Mouse (Mus musculus): ENCODE measurements at regions not wholly inside any gene's neighbourhood (a gene's known extent, or its start where the extent isn't known, plus 50 kb on each side); places are given as distances from the start of the nearest gene placed in this dataset.

- Histone ChIP-seq H3K4me1 (ENCODE audit: insufficient read depth, low read depth, low read length) (no peaks in the 10 kb centered on the region; the same call in 1 of the 2 replicates), H3K36me3 (ENCODE audit: insufficient read depth, low read length) (no peaks in the 10 kb centered on the region), H3K4me2 (replicated peaks; ENCODE audit: low read depth, low read length) (no peak overlapping the region), H3K27me3 (replicated peaks; ENCODE audit: insufficient read depth, low read length) (no peaks in the 10 kb centered on the region), H3K27ac (ENCODE audit: low read length) (no peak overlapping the region), H3K9me3 (ENCODE audit: low read length) (no peaks in the 10 kb centered on the region), H3K9ac (replicated peaks; ENCODE audit: low read depth) (no peak overlapping the region), H3K4me3 (ENCODE audit: low read depth, low read length) (no peak overlapping the region)
- DNase-seq (ENCODE audit: low spot score) (peak; percentile 92), ATAC-seq (peak; percentile 85)
- peak; percentile 95 for TF ChIP-seq EP300 (IDR thresholded peaks at IDR 0.05)
- TF ChIP-seq CTCF (IDR thresholded peaks at IDR 0.05), result peak; percentile 20
- 24% methylated on average over 5 of the region's 5 CpGs for WGBS
Measured at GRCm38 (mm10) chr3:149326664-149327063, 336.3 kb upstream of the Adgrl2 start.

- H3K4me2 ChIP-seq (replicated peaks; ENCODE audit: low read depth, low read length), result no peak overlapping the region
- TF ChIP-seq CTCF (IDR thresholded peaks at IDR 0.05) (no peak), EP300 (IDR thresholded peaks at IDR 0.05) (no peak)
- no peaks in the 10 kb centered on the region for H3K36me3 ChIP-seq (ENCODE audit: insufficient read depth, low read length)
- no peak for ATAC-seq
- no peaks in the 10 kb centered on the region for H3K27me3 ChIP-seq (replicated peaks; ENCODE audit: insufficient read depth, low read length)
- H3K4me3 ChIP-seq (ENCODE audit: low read depth, low read length), result no peak overlapping the region
- 72% methylated on average over 2 of the region's 2 CpGs for WGBS
- no peak overlapping the region for H3K9ac ChIP-seq (replicated peaks; ENCODE audit: low read depth)
- H3K4me1 ChIP-seq (ENCODE audit: insufficient read depth, low read depth, low read length), result no peaks in the 10 kb centered on the region
- H3K9me3 ChIP-seq (ENCODE audit: low read length), result no peaks in the 10 kb centered on the region
- DNase-seq (ENCODE audit: low spot score), result no peak
- H3K27ac ChIP-seq (ENCODE audit: low read length), result no peak overlapping the region
Measured at GRCm38 (mm10) chr3:149324088-149324487, 333.7 kb upstream of the Adgrl2 start.

- Histone ChIP-seq H3K27ac (ENCODE audit: low read length) (no peak overlapping the region), H3K4me2 (replicated peaks; ENCODE audit: low read depth, low read length) (no peak overlapping the region), H3K36me3 (ENCODE audit: insufficient read depth, low read length) (no peaks in the 10 kb centered on the region), H3K9me3 (ENCODE audit: low read length) (no peaks in the 10 kb centered on the region), H3K4me3 (ENCODE audit: low read depth, low read length) (no peak overlapping the region), H3K9ac (replicated peaks; ENCODE audit: low read depth) (no peak overlapping the region), H3K4me1 (ENCODE audit: insufficient read depth, low read depth, low read length) (no peaks in the 10 kb centered on the region), H3K27me3 (replicated peaks; ENCODE audit: insufficient read depth, low read length) (no peaks in the 10 kb centered on the region)
- WGBS, result 38% methylated on average over 9 of the region's 9 CpGs
- ATAC-seq (no peak), DNase-seq (ENCODE audit: low spot score) (no peak)
- no peak for TF ChIP-seq CTCF (IDR thresholded peaks at IDR 0.05)
Measured at GRCm38 (mm10) chr3:149318728-149319127, 328.4 kb upstream of the Adgrl2 start.

GRCm38 (mm10) chr3:149314258-149314657 is 323.9 kb upstream of the Adgrl2 start:
- Histone ChIP-seq H3K27me3 (replicated peaks; ENCODE audit: insufficient read depth, low read length) (no peaks in the 10 kb centered on the region), H3K4me1 (ENCODE audit: insufficient read depth, low read depth, low read length) (no peaks in the 10 kb centered on the region), H3K27ac (ENCODE audit: low read length) (no peak overlapping the region), H3K4me3 (ENCODE audit: low read depth, low read length) (no peak overlapping the region), H3K9ac (replicated peaks; ENCODE audit: low read depth) (no peak overlapping the region), H3K9me3 (ENCODE audit: low read length) (no peaks in the 10 kb centered on the region), H3K4me2 (replicated peaks; ENCODE audit: low read depth, low read length) (no peak overlapping the region), H3K36me3 (ENCODE audit: insufficient read depth, low read length) (no peaks in the 10 kb centered on the region)
- DNase-seq (ENCODE audit: low spot score), result no peak
- 74% methylated on average over 4 of the region's 4 CpGs for WGBS
- ATAC-seq, result no peak
- TF ChIP-seq CTCF (IDR thresholded peaks at IDR 0.05) (no peak), EP300 (IDR thresholded peaks at IDR 0.05) (no peak)

GRCm38 (mm10) chr3:149313217-149313616 is 322.9 kb upstream of the Adgrl2 start:
- H3K9me3 ChIP-seq (ENCODE audit: low read length), result no peaks in the 10 kb centered on the region
- no peaks in the 10 kb centered on the region for H3K4me1 ChIP-seq (ENCODE audit: insufficient read depth, low read depth, low read length)
- no peak for DNase-seq (ENCODE audit: low spot score)
- ATAC-seq, result no peak
- no peak overlapping the region for H3K9ac ChIP-seq (replicated peaks; ENCODE audit: low read depth)
- 94% methylated on average over 6 of the region's 6 CpGs for WGBS
- no peak overlapping the region for H3K4me3 ChIP-seq (ENCODE audit: low read depth, low read length)
- no peaks in the 10 kb centered on the region for H3K27me3 ChIP-seq (replicated peaks; ENCODE audit: insufficient read depth, low read length)
- H3K27ac ChIP-seq (ENCODE audit: low read length), result no peak overlapping the region
- H3K36me3 ChIP-seq (ENCODE audit: insufficient read depth, low read length), result no peaks in the 10 kb centered on the region
- TF ChIP-seq EP300 (IDR thresholded peaks at IDR 0.05) (no peak), CTCF (IDR thresholded peaks at IDR 0.05) (no peak)
- H3K4me2 ChIP-seq (replicated peaks; ENCODE audit: low read depth, low read length), result no peak overlapping the region

- Histone ChIP-seq H3K9me3 (ENCODE audit: low read length) (no peaks in the 10 kb centered on the region), H3K4me2 (replicated peaks; ENCODE audit: low read depth, low read length) (no peak overlapping the region), H3K4me1 (ENCODE audit: insufficient read depth, low read depth, low read length) (no peaks in the 10 kb centered on the region), H3K36me3 (ENCODE audit: insufficient read depth, low read length) (no peaks in the 10 kb centered on the region), H3K4me3 (ENCODE audit: low read depth, low read length) (no peak overlapping the region), H3K27me3 (replicated peaks; ENCODE audit: insufficient read depth, low read length) (no peaks in the 10 kb centered on the region), H3K27ac (ENCODE audit: low read length) (no peak overlapping the region), H3K9ac (replicated peaks; ENCODE audit: low read depth) (no peak overlapping the region)
- 94% methylated on average over 8 of the region's 8 CpGs for WGBS
- no peak for DNase-seq (ENCODE audit: low spot score)
- ATAC-seq, result no peak
- TF ChIP-seq EP300 (IDR thresholded peaks at IDR 0.05) (no peak), CTCF (IDR thresholded peaks at IDR 0.05) (no peak)
Measured at GRCm38 (mm10) chr3:149311576-149311975, 321.2 kb upstream of the Adgrl2 start.

GRCm38 (mm10) chr3:149306709-149307108 is 316.4 kb upstream of the Adgrl2 start:
- H3K36me3 ChIP-seq (ENCODE audit: insufficient read depth, low read length), result no peaks in the 10 kb centered on the region
- H3K9ac ChIP-seq (replicated peaks; ENCODE audit: low read depth), result no peak overlapping the region
- WGBS, result 77% methylated on average over 3 of the region's 3 CpGs
- no peak overlapping the region for H3K4me2 ChIP-seq (replicated peaks; ENCODE audit: low read depth, low read length)
- no peak overlapping the region for H3K27ac ChIP-seq (ENCODE audit: low read length)
- H3K27me3 ChIP-seq (replicated peaks; ENCODE audit: insufficient read depth, low read length), result no peaks in the 10 kb centered on the region
- TF ChIP-seq CTCF (IDR thresholded peaks at IDR 0.05) (no peak), EP300 (IDR thresholded peaks at IDR 0.05) (no peak)
- no peaks in the 10 kb centered on the region for H3K4me1 ChIP-seq (ENCODE audit: insufficient read depth, low read depth, low read length)
- no peak overlapping the region for H3K4me3 ChIP-seq (ENCODE audit: low read depth, low read length)
- DNase-seq (ENCODE audit: low spot score) (no peak), ATAC-seq (no peak)
- no peaks in the 10 kb centered on the region for H3K9me3 ChIP-seq (ENCODE audit: low read length)

All from lung, postnatal 0 days (tissue).